Mouse (Mus musculus) small intestine, adult 2 months (tissue): Measurements from ENCODE around the gene Dusp18. TPM values are rescaled to one million over a fixed set of nuclear protein-coding genes. Genes with fewer than 3 reads are reported as not detected.
"Not testable (repeated sequence)": the region's sequence is repeated elsewhere in the genome, so short reads cannot be mapped to it uniquely, and the experiment has no call there.

Experiments used
- H3K27ac ChIP-seq: fragments of 200-500 bp; 2 replicates; pipeline ENCODE4 v1.5.1; 2012; ENCODE audit warnings: low read depth, low read length, control low read depth, inconsistent platforms; ENCODE audit not compliant: insufficient read depth
- H3K27me3 ChIP-seq: fragments of 200-500 bp; 2 replicates; pipeline ENCODE4 v1.6.1; 2012; ENCODE audit warnings: mild to moderate bottlenecking, moderate library complexity, low read length, inconsistent platforms; ENCODE audit not compliant: control insufficient read depth, insufficient read depth
- H3K36me3 ChIP-seq: fragments of 200-500 bp; 2 replicates; pipeline ENCODE4 v1.6.1; 2012; ENCODE audit warnings: mild to moderate bottlenecking, low read length, control low read depth, inconsistent platforms; ENCODE audit not compliant: control insufficient read depth, insufficient read depth
- H3K4me1 ChIP-seq: fragments of 200-500 bp; 2 replicates; pipeline ENCODE4 v1.6.1; 2012; ENCODE audit warnings: low read length, inconsistent platforms, mixed read lengths; ENCODE audit not compliant: control insufficient read depth, insufficient read depth, insufficient read length
- H3K4me3 ChIP-seq: fragments of 200-500 bp; 2 replicates; pipeline ENCODE4 v1.5.1; 2012; ENCODE audit warnings: low read depth, mild to moderate bottlenecking, control low read depth, inconsistent platforms, low read length, moderate library complexity
- CTCF ChIP-seq: fragments of 200-500 bp; IDR thresholded peaks from 2 replicates; pipeline ENCODE4 v1.5.1; 2012; ENCODE audit warnings: low read depth, mild to moderate bottlenecking, control low read depth, inconsistent platforms, low read length, moderate library complexity, mixed read lengths; ENCODE audit not compliant: insufficient replicate concordance, insufficient read length; ENCODE audit errors: extremely low read depth
- POLR2A ChIP-seq: fragments of 200-500 bp; IDR thresholded peaks from 2 replicates; pipeline ENCODE4 v1.6.1; 2012; ENCODE audit warnings: low read depth, mild to moderate bottlenecking, control low read depth, inconsistent platforms, low read length, moderate library complexity
- WGBS: fragments of 180-500 bp; shearing (Covaris S2); methylation state at CpG from one replicate; pipeline ENCODE4 v1.1.7; 2018; 5-methylcytosine and 5-hydroxymethylcytosine counted together
- polyA plus RNA-seq: library from polyadenylated mRNA; depleted of rRNA; stranded (reverse); fragments of >200 nt; gene quantifications from 2 replicates; pipeline ENCODE4 v1.2.3, GENCODE M21; 2012

Gene Dusp18
- polyA plus RNA-seq, 1 experiment = 2.4 TPM

GRCm38 (mm10) chr11:3910513-3911310 is 15.7 kb downstream of the Dusp18 start:
- TF ChIP-seq POLR2A (no peak), CTCF (no peak)
- Histone ChIP-seq H3K36me3 (no peaks in the 10 kb centered on the region), H3K27me3 (no peaks in the 10 kb centered on the region), H3K27ac (no peak overlapping the region), H3K4me1 (peaks cover 11% of the 10 kb centered on the region), H3K4me3 (no peak overlapping the region)
- whole genome bisulfite sequencing = 72% methylated on average over 5 of the region's 5 CpGs

- not testable (repeated sequence) for H3K27me3 ChIP-seq, H3K36me3 ChIP-seq, H3K4me3 ChIP-seq, H3K27ac ChIP-seq
- WGBS = 90% methylated on average over 6 of the region's 6 CpGs
- H3K4me1 ChIP-seq = peaks cover 11% of the 10 kb centered on the region
Observed at GRCm38 (mm10) chr11:3911440-3911839, 16.4 kb downstream of the Dusp18 start.

GRCm38 (mm10) chr11:3912100-3912874 is 17.2 kb downstream of the Dusp18 start:
- Histone ChIP-seq H3K27ac (no peak overlapping the region), H3K4me3 (peak overlapping the region; percentile 64), H3K36me3 (0 out of 2 replicates have a peak, but pooled peaks cover 2% of the 10 kb centered on the region), H3K27me3 (no peaks in the 10 kb centered on the region), H3K4me1 (peaks cover 11% of the 10 kb centered on the region)
- TF ChIP-seq POLR2A (no peak), CTCF (no peak)
- 61% methylated on average over 19 of the region's 19 CpGs for WGBS

- peak overlapping the region; percentile 64 for H3K4me3 ChIP-seq
- H3K36me3 ChIP-seq = peaks cover 7% of the 10 kb centered on the region
- TF ChIP-seq POLR2A (no peak), CTCF (no peak)
- no peak overlapping the region for H3K27ac ChIP-seq
- H3K27me3 ChIP-seq = no peaks in the 10 kb centered on the region
- peaks cover 11% of the 10 kb centered on the region for H3K4me1 ChIP-seq
- WGBS = 22% methylated on average over 16 of the region's 16 CpGs
Observed at GRCm38 (mm10) chr11:3912875-3913271, 17.8 kb downstream of the Dusp18 start.

GRCm38 (mm10) chr11:3913316-3914108 is 18.5 kb downstream of the Dusp18 start:
- peak overlapping the region; percentile 64 for H3K4me3 ChIP-seq
- H3K27me3 ChIP-seq = no peaks in the 10 kb centered on the region
- H3K27ac ChIP-seq = peak overlapping the region; percentile 4; the same call in 1 of the 2 replicates
- under 1% methylated on average over 65 of the region's 65 CpGs for WGBS
- peaks cover 8% of the 10 kb centered on the region for H3K36me3 ChIP-seq
- peaks cover 11% of the 10 kb centered on the region for H3K4me1 ChIP-seq
- TF ChIP-seq POLR2A = no peak
- TF ChIP-seq CTCF = no peak

GRCm38 (mm10) chr11:3914109-3914840 is 19.2 kb downstream of the Dusp18 start, which contains the start of gene Slc35e4:
Slc35e4 (minus strand) TSS chr11:3914664.
- Histone ChIP-seq H3K27me3 (no peaks in the 10 kb centered on the region), H3K36me3 (peaks cover 11% of the 10 kb centered on the region), H3K4me3 (peak within 1 kb of the TSS; percentile 64), H3K27ac (peak within 1 kb of the TSS; percentile 4; the same call in 1 of the 2 replicates), H3K4me1 (peaks cover 11% of the 10 kb centered on the region)
- WGBS = under 1% methylated on average over 26 of the region's 28 CpGs
- TF ChIP-seq CTCF = peak; percentile 98
- no peak for TF ChIP-seq POLR2A
